Mouse (Mus musculus) left cerebral cortex, adult 11 months (tissue): ENCODE data around the gene Iqcd.
A peak's percentile ranks its signal among the peaks of the same experiment; 100 is the strongest.

Source experiments
- DNase-seq: peaks from one replicate; pipeline ENCODE4 v3.0.0; 2022; ENCODE audit warnings: low spot score

The Iqcd gene

DNA sequence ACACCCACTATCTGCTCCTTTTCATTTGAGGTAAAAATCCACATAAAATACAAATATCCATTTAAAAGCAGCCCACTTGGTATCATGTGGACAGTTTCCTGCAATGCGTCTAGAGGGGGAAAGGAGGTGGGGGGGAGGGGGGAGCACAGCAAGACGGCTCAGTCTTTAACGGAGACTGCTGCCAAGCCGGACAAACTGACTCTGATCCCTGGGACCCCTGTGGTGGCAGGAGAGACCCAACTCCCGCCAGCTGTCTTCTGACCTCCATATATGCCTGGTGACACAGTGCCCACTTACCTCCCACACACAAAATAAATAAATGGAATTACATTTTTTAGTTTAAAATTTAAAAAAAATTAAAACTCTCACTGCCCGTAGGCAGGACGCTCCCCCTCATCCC, 14.7 kb downstream of the Iqcd start:
- no peak for DNase-seq

- DNase-seq, result no peak
Measured at GRCm38 (mm10) chr5:120604839-120605238, 16.0 kb downstream of the Iqcd start.

DNA sequence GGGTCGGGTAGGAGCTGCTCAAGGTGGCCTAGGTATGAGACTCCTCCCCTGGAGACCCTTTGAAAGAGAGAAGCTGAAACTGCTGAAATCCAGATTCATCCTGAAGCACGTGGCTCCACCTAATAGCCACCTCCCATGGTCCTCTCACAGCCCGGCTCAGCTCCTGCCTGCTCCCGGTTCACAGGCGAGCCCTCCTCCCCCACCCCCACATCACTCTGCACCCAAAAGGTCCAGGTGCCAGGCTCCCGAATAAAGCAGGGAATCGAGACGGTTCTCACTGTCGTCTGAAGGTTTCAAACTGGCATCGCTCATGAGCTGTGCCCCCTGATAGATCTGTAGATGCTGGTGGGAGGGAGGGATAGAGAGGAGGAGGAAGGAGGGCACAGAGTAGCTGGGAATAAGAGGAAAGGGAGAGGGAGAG, 16.4 kb downstream of the Iqcd start:
- no peak for DNase-seq

- DNase-seq, result peak; percentile 84
Measured at GRCm38 (mm10) chr5:120605688-120606087, 16.9 kb downstream of the Iqcd start.

GRCm38 (mm10) chr5:120606590-120607200, 17.9 kb downstream of the Iqcd start:
- DNase-seq, result no peak

DNA sequence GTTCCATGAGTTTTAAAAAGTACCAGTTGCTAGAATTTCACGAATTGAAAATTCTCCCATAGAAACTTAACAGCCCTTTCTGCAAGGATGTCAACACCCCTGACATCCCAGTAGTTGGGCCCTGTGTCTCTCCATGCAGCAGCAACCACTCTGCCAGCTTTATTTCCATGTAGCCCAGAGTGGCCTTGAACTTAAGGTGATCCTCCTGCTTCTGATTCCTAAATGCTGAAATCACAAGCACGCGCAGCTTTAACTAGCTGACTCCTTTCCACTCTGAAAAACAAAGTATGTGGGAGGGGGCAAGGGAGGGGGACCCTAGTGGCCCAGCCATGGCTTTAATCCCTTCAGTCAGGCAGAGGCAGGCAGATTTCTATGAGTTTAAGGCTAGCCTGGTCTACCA, 18.5 kb downstream of the Iqcd start:
- DNase-seq, result no peak

DNA sequence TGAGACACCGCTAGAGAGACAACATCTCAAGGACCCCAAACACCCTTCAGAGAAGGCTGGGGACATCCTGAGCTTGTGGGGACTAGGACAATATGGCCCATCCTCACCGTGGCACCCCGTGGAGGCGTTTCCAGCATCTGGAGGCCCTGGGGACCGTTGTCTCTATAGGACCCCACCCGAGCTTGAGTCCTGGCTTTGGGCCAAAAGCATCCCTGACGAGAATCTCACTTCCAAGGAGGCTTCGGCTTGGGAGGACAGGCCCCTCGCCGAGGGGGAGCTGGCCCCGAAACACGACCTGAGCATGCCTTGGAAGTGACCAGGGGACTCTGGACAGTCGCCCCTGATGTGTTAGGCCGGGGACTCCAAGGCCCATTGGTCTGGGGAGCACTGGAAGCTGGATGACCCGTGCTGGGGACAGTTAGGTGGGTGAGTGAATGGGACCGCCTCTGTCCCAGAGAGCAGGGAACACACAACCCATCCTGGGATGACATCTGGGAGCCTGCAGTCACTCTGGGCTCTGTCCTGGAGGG, 20.5 kb downstream of the Iqcd start:
- DNase-seq, result no peak

DNA sequence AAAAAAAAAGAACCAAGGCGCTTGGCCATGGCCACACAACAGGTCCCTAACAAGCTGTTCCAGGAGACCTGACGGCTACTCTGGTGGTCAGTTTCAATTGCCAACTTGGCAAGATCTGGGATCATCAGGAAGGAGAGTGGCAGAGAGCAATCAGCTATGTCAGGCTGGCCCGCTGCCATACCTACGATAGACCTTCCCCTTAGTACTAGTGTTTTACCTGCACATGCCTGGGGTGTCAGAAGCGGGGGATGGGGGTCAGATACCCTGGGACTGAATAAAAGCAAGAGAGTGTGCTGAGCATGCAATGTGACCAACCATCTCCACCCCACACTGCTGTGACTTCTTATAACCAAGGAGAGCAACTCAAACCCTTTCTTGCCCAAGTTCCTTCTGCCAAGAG, 22.1 kb downstream of the Iqcd start:
- DNase-seq, result no peak

DNA sequence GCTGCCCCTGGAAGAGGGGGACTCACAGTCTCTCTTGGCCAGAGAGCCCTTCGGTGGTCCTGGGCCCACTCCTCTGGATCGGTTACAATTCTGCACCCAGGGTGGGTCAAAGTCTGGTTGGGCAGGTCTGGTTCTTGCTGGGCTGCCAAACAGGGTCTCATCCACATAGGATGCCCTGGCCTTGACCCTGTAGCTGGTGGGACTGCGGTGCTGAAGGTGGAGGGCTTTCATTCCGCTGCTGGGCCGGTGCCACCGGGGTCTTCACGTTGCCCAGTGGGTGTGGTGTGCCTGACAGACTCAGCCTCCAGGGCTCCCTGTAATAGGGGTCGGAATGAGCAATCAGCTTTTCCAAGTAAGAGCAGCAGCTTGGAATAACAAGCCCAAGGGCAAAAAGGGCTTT, 22.6 kb downstream of the Iqcd start:
- DNase-seq, result no peak

DNA sequence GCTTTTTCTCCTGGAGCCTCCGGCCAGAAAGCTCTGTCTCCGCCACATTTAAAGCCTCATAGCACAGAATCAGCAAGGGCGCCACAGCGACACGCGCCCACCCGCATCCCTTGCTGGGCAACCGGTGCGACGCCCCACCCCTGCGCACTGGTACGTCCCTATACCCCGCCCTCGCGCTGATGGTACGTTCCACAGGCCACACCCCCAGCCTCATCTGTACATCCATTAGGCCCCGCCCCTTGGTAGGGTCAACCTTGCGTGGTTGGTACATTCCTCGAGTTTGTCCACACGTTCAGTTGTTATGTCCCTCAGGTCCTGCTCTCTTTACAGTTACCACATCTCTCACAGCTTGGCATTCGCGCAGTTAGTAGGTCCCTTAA, 23.6 kb downstream of the Iqcd start, which contains the start of the genes Rita1 and Ddx54:
Gene Rita1, minus strand, starts transcription at position 148 of the 380 bp plus-strand sequence.
Gene Ddx54, plus strand, starts transcription at position 298 of the 380 bp plus-strand sequence.
- peak; percentile 99 for DNase-seq

DNA sequence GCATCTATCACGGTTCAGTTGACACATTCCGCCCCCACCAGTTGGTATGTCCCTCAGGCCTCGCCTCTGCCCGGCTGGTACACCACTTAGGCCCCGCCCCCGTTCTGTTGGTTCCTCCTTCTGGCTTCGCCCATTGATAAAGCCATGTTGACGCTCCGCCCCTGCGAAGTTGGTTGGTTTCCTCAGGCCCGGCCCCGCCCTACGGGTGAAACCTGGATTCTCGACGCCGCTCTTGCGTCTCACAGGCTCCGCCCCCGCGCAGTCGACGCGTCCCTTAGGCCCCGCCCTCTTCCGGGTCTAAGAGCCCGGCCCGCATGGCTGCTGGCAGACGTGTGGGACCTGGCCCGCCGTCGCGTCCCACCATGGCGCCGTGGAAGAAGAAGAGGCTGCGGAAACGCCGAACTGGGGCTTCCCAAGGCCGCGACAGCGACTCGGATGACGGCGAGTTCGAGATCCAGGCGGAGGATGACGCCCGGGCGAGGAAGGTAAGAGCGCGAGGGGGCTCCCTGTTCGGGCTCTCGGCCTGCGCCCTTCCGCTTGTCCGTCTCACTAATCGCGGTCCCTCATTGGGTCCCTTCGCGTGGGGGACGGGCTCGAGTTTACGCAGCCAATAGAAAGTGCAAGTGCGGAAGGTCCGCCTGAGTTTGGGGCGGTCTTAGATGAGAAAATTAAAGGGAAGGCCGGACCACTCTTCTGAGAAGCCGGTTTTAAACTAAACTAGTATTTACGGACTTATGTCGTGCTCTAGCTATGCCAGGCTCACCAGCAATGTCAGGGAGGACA, 24.2 kb downstream of the Iqcd start:
- peak; percentile 100 for DNase-seq

DNA sequence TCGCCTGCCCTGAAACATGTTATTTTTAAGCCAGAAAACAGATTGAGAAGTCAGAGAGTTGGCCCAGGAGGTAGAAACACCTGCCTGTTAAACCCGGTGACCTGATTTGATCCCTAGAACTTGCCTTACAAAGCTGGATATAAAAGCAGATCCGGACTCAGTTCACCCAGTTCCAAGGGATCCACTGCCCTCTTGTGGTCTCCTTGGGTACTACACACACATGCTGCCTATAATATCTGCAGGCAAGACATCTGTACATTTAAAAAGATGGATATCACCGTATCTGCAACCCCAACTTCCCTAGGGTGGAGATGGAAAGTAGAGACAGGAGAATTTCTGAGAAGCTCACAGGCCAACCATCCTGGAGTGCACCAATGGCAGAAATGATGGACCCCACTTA, 27.1 kb downstream of the Iqcd start:
- DNase-seq, result no peak

DNA sequence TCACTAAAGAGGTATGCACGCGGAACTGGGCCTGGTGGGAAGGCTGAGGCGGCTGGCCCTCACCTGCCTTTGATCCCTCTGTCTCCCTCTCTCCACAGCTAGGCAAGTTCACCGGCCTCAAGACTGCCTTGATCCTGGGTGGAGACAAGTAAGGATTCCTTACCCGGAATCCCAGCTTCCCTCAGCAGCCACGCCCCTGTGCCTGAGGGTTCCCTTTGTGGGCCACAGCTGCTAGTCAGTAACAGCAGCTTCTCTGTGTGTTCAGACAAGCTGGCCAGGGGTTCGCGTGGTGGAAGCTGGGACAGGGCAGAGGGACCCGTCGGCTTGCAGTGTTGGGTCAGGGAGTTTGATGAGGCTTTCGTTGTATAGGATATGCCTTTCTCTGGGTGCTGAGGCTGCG, 30.0 kb downstream of the Iqcd start:
- DNase-seq, result no peak

DNA sequence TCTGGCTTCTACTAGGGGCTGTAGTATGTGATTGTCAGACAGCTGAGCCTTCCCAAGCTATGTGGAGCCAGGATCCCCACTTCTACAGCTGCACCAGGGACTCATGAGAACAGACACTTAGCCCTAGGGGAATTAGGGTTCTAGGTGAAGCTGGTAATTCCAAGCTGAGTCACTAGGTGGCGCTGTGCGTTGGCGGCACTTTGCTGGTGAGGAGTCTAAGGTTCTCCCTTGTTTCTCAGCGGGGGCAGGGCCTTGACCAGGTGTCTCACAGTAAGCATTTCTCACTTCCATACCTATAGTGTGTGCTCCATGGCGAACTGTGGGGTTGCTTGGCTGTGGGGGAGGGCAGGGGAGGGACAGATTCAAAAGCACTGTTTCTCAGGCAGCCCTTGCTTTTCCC, 30.4 kb downstream of the Iqcd start:
- no peak for DNase-seq

DNA sequence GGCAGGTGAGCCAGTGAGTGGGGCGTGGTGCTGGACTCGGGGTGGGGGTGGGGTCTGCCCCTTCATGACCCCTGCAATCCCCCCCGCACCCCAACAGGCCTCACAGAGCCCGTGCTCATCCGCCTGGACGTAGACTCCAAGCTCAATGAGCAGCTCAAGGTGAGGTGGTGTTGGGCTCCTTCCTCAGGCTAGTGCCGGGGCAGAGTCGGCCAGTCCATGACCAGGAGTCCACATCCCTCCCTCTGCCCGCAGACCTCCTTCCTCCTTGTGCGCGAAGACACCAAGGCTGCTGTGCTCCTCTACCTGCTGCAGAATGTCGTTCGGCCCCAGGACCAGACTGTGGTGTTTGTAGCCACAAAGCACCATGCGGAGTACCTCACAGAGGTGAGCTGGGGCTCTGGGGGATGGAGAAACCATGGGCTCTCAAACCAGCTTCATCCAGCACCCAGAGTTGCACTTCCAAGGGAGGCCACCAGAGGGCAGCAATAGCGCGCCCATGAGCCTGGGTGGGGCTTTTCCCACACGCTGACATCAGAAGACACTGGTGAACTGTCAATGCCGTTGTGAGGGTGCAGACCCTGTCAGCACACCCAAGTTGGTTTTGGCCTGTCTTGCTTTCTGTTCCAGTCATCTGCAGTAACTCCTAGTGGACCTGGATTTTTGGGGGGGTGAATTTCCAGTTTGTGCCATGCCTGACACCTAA, 31.7 kb downstream of the Iqcd start:
- no peak for DNase-seq

GRCm38 (mm10) chr5:120621078-120621765, 32.4 kb downstream of the Iqcd start:
- DNase-seq, result no peak

- no peak for DNase-seq
Measured at GRCm38 (mm10) chr5:120621846-120622197, 33.0 kb downstream of the Iqcd start.

DNA sequence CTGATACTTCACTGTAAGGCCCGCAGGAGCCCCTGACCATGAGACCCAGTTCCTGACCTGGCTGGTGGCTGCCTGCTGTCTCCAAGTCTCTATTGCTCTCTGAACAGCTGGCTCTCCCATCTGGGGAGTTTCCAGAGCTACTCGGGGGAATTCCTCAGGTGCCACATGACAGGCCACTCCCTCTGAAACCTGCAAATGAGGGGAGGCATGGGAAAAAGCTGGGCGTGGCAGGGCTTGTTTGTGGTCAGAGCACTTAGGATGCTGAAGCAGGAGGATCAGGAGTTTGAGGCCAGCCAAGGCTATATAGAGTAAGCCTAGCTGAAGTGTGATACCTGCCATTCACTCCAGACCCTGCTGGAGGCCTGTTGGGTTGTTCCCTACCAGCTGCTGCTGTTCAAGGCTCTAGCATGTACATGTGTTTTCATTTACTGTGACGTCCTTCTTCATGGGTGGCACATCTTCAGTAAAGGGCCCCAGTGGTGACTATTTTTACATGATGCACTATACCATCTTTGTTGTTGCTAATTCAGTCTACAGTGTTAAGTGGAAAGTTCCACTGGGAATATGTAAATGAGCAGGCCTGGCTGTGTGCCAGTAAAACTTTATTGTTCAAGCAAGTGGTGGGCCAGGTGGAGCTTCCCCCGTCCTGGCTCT, 33.5 kb downstream of the Iqcd start:
- no peak for DNase-seq

DNA sequence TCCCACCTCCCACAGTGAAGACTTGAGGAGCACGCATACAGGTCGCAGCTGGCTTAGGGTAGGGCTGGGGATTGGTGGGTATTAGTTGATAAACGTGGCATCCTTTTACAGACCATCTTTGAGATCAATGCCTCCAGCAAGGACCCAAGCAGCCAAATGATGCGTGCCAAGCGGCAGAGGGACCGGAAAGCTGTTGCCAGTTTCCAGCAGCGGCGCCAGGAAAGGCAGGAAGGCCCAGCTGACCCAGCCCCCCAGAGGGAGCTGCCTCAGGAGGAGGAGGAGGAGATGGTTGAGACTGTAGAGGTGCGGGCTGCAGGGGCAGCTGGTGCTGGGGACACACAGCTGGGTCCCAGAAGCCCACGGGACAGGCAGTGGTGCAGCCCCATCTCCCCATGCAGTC, 35.6 kb downstream of the Iqcd start:
- DNase-seq, result no peak

- no peak for DNase-seq
Measured at GRCm38 (mm10) chr5:120626399-120626798, 37.6 kb downstream of the Iqcd start.

DNA sequence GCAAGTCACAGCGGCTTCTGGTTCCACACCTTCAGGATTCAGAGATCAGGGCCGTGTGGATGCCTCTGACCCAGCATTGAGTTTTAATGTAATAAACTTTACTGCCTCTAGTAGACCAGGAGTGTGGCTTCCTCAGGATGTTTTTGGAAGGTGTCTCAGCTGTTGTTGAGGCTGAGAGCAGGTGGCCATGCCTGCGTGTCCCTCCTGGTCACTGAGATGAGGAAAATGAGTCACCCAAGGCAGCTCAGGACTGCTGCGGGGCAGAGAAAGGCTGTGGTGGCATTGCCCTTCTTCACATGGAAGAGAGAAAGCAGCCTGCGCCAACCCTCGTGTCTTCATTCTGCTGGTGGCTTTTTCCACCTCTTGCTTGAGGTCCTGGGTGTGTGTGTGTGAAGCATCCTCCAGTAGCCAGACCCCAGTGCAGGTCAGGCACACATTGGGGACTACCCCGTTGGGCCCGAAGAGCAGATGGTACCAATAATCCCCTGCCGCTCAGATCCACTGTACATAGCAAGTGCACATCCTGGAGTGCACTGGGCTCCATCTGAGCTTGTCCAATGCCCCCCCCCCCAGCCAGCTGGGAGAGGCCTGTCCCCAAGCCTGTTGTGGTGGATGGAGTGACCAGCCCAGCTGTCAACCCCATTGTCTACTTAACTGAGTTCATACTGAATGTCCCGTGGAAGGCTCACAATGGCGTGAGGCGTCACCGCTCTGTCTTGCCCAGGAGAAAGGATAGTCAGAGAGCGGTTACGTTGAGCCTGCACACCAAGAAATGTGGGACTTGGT, 38.9 kb downstream of the Iqcd start:
- no peak for DNase-seq
